Mouse (Mus musculus): ENCODE data around the gene Ino80b.

- TF ChIP-seq CHD1 (IDR thresholded peaks at IDR 0.05; ENCODE audit: low read depth, low read length): no peak
- no peak for TF ChIP-seq CHD2 (IDR thresholded peaks at IDR 0.05; ENCODE audit: low read length)
- TF ChIP-seq ZMIZ1 (IDR thresholded peaks at IDR 0.05; ENCODE audit: low read depth, low read length): 0 out of 2 replicates have a peak, but pooled peaks have one; percentile 15
- TF ChIP-seq ZKSCAN1 (IDR thresholded peaks at IDR 0.05; ENCODE audit: borderline replicate concordance, low read depth, low read length): no peak
- TF ChIP-seq CTCF (conservative IDR thresholded peaks at IDR 0.05 in 1 of 2, IDR thresholded peaks at IDR 0.05 in 1 of 2; ENCODE audit: low read depth in 2 of 2, low read length in 2 of 2): no peak
- TF ChIP-seq MYC (IDR thresholded peaks at IDR 0.05; ENCODE audit: low read depth, low read length): no peak
- no peak for TF ChIP-seq USF1 (IDR thresholded peaks at IDR 0.05; ENCODE audit: low read depth, low read length)
- no peak for TF ChIP-seq MEF2A (IDR thresholded peaks at IDR 0.05; ENCODE audit: borderline replicate concordance, low read depth, low read length)
- TF ChIP-seq MAX (IDR thresholded peaks at IDR 0.05; ENCODE audit: low read length): no peak
- no peak for TF ChIP-seq USF2 (conservative IDR thresholded peaks at IDR 0.05; ENCODE audit: low read depth, low read length)
Measured at GRCm38 (mm10) chr6:83116373-83117164, 8.7 kb downstream of the Ino80b start.

All from CH12.LX (cell line).